Mouse (Mus musculus): Measurements from ENCODE around the gene Sirt3. TPM values are rescaled to one million over a fixed set of nuclear protein-coding genes. Genes with fewer than 3 reads are reported as not detected.
"Not testable (repeated sequence)": the region's sequence is repeated elsewhere in the genome, so short reads cannot be mapped to it uniquely, and the experiment has no call there.

Gene Sirt3
- total and polyA plus RNA-seq, 2 experiments from 2014 or later, result 71.6 to 75.6 TPM

- Histone ChIP-seq H3K4me2 (ENCODE audit: low read depth, low read length) (no peak overlapping the region), H3K9me3 (ENCODE audit: low read length) (no peaks in the 10 kb centered on the region), H3K4me3 (ENCODE audit: low read length) (no peak overlapping the region), H3K9ac (replicated peaks; ENCODE audit: low read length) (no peak overlapping the region), H3K36me3 (ENCODE audit: insufficient read depth, low read length) (peaks cover 29% of the 10 kb centered on the region), H3K4me1 (ENCODE audit: insufficient read depth, low read length) (no peaks in the 10 kb centered on the region), H3K27me3 (ENCODE audit: insufficient read depth, low read length) (no peaks in the 10 kb centered on the region), H3K27ac (no peak overlapping the region)
- no peak for DNase-seq (ENCODE audit: low spot score)
- TF ChIP-seq CTCF (IDR thresholded peaks at IDR 0.05; ENCODE audit: low read depth), result no peak
- no peak for ATAC-seq
- WGBS, result 74% methylated on average over 3 of the region's 3 CpGs
Measured at GRCm38 (mm10) chr7:140899121-140899520, 17.0 kb upstream of the Sirt3 start.

DNA sequence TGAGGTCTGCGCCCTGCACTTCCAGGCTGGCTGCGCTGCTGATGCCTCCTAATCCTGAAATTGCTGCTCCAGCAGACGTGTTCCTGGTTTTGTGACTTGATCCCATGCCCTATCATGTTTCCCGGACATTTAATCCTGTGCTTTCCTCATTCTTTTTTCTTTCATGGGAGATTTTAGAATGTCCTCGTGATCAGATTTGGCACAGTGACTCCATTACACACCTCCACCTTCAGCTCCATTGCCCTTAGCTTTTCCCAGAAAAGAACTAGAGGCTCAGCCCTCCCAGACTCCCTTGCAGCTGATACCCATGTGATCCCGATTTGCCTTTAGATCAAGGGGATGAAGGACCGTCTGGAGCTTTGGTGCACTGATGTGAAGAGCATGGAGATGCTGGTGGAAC, 15.8 kb upstream of the Sirt3 start:
- Histone ChIP-seq H3K4me1 (ENCODE audit: insufficient read depth, low read length) (no peaks in the 10 kb centered on the region), H3K36me3 (ENCODE audit: insufficient read depth, low read length) (peaks cover 37% of the 10 kb centered on the region), H3K9me3 (ENCODE audit: low read length) (no peaks in the 10 kb centered on the region), H3K4me3 (ENCODE audit: low read length) (no peak overlapping the region), H3K27ac (no peak overlapping the region), H3K4me2 (ENCODE audit: low read depth, low read length) (no peak overlapping the region), H3K27me3 (ENCODE audit: insufficient read depth, low read length) (no peaks in the 10 kb centered on the region), H3K9ac (replicated peaks; ENCODE audit: low read length) (no peak overlapping the region)
- no peak for ATAC-seq
- no peak for TF ChIP-seq CTCF (IDR thresholded peaks at IDR 0.05; ENCODE audit: low read depth)
- DNase-seq (ENCODE audit: low spot score), result no peak
- WGBS, result 94% methylated on average over 7 of the region's 7 CpGs

DNA sequence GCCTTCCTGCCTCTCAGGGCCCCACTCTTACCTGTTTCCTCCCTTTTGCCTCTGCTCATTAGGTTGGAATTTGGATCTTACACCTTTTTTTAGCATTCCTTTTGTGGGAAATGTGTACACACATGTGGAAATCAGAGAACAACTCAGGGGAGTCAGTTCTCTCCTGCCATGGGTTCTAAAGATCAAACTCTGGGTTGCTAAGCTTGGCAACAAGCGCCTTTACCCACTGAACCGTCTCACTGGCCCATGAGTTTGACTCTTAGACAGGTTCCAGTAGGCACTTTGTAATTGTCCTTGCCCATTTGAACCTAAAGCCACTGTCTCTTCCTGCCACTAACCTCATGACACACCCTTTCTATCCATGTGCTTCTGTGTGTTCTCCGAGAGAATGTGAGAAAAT, 12.5 kb upstream of the Sirt3 start:
- Histone ChIP-seq H3K36me3 (ENCODE audit: insufficient read depth, low read length) (peaks cover 54% of the 10 kb centered on the region), H3K27ac (no peak overlapping the region), H3K9me3 (ENCODE audit: low read length) (no peaks in the 10 kb centered on the region), H3K27me3 (ENCODE audit: insufficient read depth, low read length) (no peaks in the 10 kb centered on the region), H3K4me1 (ENCODE audit: insufficient read depth, low read length) (no peaks in the 10 kb centered on the region), H3K4me3 (ENCODE audit: low read length) (no peak overlapping the region), H3K9ac (replicated peaks; ENCODE audit: low read length) (no peak overlapping the region), H3K4me2 (ENCODE audit: low read depth, low read length) (no peak overlapping the region)
- DNase-seq (ENCODE audit: low spot score), result no peak
- no peak for ATAC-seq
- no peak for TF ChIP-seq CTCF (IDR thresholded peaks at IDR 0.05; ENCODE audit: low read depth)
- 94% methylated on average over 3 of the region's 3 CpGs for WGBS

GRCm38 (mm10) chr7:140894031-140894430, 11.9 kb upstream of the Sirt3 start:
- DNase-seq (ENCODE audit: low spot score) (no peak), ATAC-seq (no peak)
- Histone ChIP-seq H3K4me3 (ENCODE audit: low read length) (no peak overlapping the region), H3K4me2 (ENCODE audit: low read depth, low read length) (no peak overlapping the region), H3K27me3 (ENCODE audit: insufficient read depth, low read length) (no peaks in the 10 kb centered on the region), H3K4me1 (ENCODE audit: insufficient read depth, low read length) (no peaks in the 10 kb centered on the region), H3K27ac (no peak overlapping the region), H3K9ac (replicated peaks; ENCODE audit: low read length) (no peak overlapping the region), H3K36me3 (ENCODE audit: insufficient read depth, low read length) (peaks cover 59% of the 10 kb centered on the region), H3K9me3 (ENCODE audit: low read length) (no peaks in the 10 kb centered on the region)
- TF ChIP-seq CTCF (IDR thresholded peaks at IDR 0.05; ENCODE audit: low read depth), result no peak
- 79% methylated on average over 7 of the region's 7 CpGs for WGBS

DNA sequence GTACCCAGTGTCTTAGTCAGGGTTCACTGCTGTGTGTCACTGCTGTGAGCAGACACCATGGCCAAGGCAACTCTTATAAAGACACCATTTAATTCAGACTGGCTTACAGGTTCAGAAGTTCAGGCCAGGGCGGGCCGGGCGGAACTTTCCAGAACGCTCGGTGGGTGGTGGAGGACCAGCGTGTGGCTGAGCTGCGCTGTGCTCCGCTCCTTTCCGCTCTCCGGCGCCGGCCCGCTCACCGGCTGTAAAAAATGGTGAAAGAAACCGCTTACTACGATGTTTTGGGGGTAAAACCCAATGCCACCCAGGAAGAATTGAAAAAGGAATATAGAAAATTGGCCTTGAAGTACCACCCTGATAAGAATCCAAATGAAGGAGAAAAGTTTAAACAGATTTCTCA, 8.5 kb upstream of the Sirt3 start:
- ATAC-seq; DNase-seq (ENCODE audit: low spot score): not testable (repeated sequence)

GRCm38 (mm10) chr7:140882469-140882803, 327 bp upstream of the Sirt3 start:
- H3K9me3 ChIP-seq (ENCODE audit: low read length), result no peaks in the 10 kb centered on the region
- ATAC-seq (peak; percentile 70), DNase-seq (ENCODE audit: low spot score) (no peak)
- H3K4me2 ChIP-seq (ENCODE audit: low read depth, low read length), result peak overlapping the region; percentile 78
- peaks cover 17% of the 10 kb centered on the region for H3K36me3 ChIP-seq (ENCODE audit: insufficient read depth, low read length)
- H3K9ac ChIP-seq (replicated peaks; ENCODE audit: low read length), result peak overlapping the region; percentile 84
- 0 out of 2 replicates have a peak, but pooled peaks cover 6% of the 10 kb centered on the region for H3K4me1 ChIP-seq (ENCODE audit: insufficient read depth, low read length)
- no peaks in the 10 kb centered on the region for H3K27me3 ChIP-seq (ENCODE audit: insufficient read depth, low read length)
- no peak for TF ChIP-seq CTCF (IDR thresholded peaks at IDR 0.05; ENCODE audit: low read depth)
- peak overlapping the region; percentile 91 for H3K4me3 ChIP-seq (ENCODE audit: low read length)
- H3K27ac ChIP-seq, result peak overlapping the region; percentile 90
- under 1% methylated on average over 12 of the region's 12 CpGs for WGBS

More for the DNA sequence above, 8.5 kb upstream of the Sirt3 start:
- H3K4me1 ChIP-seq (ENCODE audit: insufficient read depth, low read length); H3K4me3 ChIP-seq (ENCODE audit: low read length); H3K27me3 ChIP-seq (ENCODE audit: insufficient read depth, low read length); H3K9ac ChIP-seq (replicated peaks; ENCODE audit: low read length); H3K9me3 ChIP-seq (ENCODE audit: low read length); H3K4me2 ChIP-seq (ENCODE audit: low read depth, low read length); H3K27ac ChIP-seq: not testable (repeated sequence)
- WGBS, result 97% methylated on average over 16 of the region's 16 CpGs
- peaks cover 69% of the 10 kb centered on the region for H3K36me3 ChIP-seq (ENCODE audit: insufficient read depth, low read length)

GRCm38 (mm10) chr7:140880865-140881515, 1.1 kb downstream of the Sirt3 start:
- ATAC-seq (no peak), DNase-seq (ENCODE audit: low spot score) (no peak)
- Histone ChIP-seq H3K27ac (peak overlapping the region; percentile 90; the same call in 1 of the 2 replicates), H3K4me1 (ENCODE audit: insufficient read depth, low read length) (0 out of 2 replicates have a peak, but pooled peaks cover 6% of the 10 kb centered on the region), H3K9ac (replicated peaks; ENCODE audit: low read length) (peak overlapping the region; percentile 84), H3K27me3 (ENCODE audit: insufficient read depth, low read length) (no peaks in the 10 kb centered on the region), H3K9me3 (ENCODE audit: low read length) (no peaks in the 10 kb centered on the region), H3K36me3 (ENCODE audit: insufficient read depth, low read length) (peaks cover 13% of the 10 kb centered on the region; the same call in 1 of the 2 replicates), H3K4me2 (ENCODE audit: low read depth, low read length) (peak overlapping the region; percentile 78), H3K4me3 (ENCODE audit: low read length) (peak overlapping the region; percentile 91)
- TF ChIP-seq CTCF (IDR thresholded peaks at IDR 0.05; ENCODE audit: low read depth), result no peak
- WGBS, result 15% methylated on average over 8 of the region's 8 CpGs

Measured in hindbrain, postnatal 0 days (tissue).